8 mouse cellular contexts compared by ENCODE assay signal in the genomic region with DNA sequence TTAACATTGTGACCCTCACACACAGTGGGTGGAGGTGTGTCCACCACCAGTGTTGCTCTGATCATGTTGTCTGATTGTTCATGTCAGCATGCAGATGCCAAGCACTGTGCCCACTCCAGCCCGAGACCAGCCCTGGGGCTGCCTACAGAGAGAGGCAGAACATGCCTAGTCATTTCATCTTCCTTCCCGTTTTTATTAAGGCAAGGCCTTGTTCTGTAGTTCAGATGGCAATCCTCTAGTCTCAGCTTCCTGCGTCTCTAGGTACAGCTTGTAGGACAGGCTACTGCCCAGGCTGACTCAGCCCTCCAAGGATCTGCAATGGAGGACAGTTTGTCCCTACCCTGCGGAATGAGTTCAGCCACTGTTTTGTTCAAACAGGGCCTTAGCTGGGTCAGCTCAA. TPM values are rescaled to one million over a fixed set of nuclear protein-coding genes. Genes with fewer than 3 reads are reported as not detected.
DNase-seq lines count a peak whose midpoint lies in the region; ATAC-seq lines count a peak whose summit lies in the region.

No protein-coding gene starts in this region.

- H3K9me3 ChIP-seq in embryonic facial prominence, embryonic 15.5 days (replicated peaks), result no peaks in the 10 kb centered on the region
- peaks cover 3% of the 10 kb centered on the region; the same call in 1 of the 2 replicates for H3K9me3 ChIP-seq in hindbrain, embryonic 16.5 days (ENCODE audit: control insufficient read depth, low read length)

- no peak overlapping the region for H3K27ac ChIP-seq in embryonic facial prominence, embryonic 15.5 days (replicated peaks)
- peak overlapping the region; percentile 74 for H3K27ac ChIP-seq in hindbrain, embryonic 16.5 days (ENCODE audit: low read depth, low read length)

- H3K4me3 ChIP-seq in embryonic facial prominence, embryonic 15.5 days (replicated peaks), result no peak overlapping the region
- no peak overlapping the region for H3K4me3 ChIP-seq in hindbrain, embryonic 16.5 days (ENCODE audit: low read length)

- peak overlapping the region; percentile 35 for H3K4me2 ChIP-seq in embryonic facial prominence, embryonic 15.5 days (replicated peaks)
- H3K4me2 ChIP-seq in hindbrain, embryonic 16.5 days (ENCODE audit: low read length), result peak overlapping the region; percentile 37

- H3K9ac ChIP-seq in embryonic facial prominence, embryonic 15.5 days, result no peak overlapping the region
- peak overlapping the region; percentile 51 for H3K9ac ChIP-seq in hindbrain, embryonic 16.5 days (ENCODE audit: low read depth, low read length)

- no peak for ATAC-seq in CD4-positive, CD25-positive, alpha-beta regulatory T cell, adult 4 months
- ATAC-seq in embryonic facial prominence, embryonic 15.5 days (ENCODE audit: insufficient number of reproducible peaks, low FRiP score, low TSS enrichment, low read depth), result 0 out of 2 replicates have a peak, but pooled peaks have one; percentile 31
- ATAC-seq in hindbrain, embryonic 16.5 days, result peak; percentile 76
- peak; percentile 74 for ATAC-seq in megakaryocyte, adult 5-6 weeks (ENCODE audit: poor library complexity, severe bottlenecking)
- no peak for ATAC-seq in erythroid progenitor cell, adult 5-6 weeks (replicated peaks; ENCODE audit: low FRiP score, poor library complexity, severe bottlenecking)

- H3K4me1 ChIP-seq in embryonic facial prominence, embryonic 15.5 days, result no peaks in the 10 kb centered on the region
- H3K4me1 ChIP-seq in hindbrain, embryonic 16.5 days (ENCODE audit: control insufficient read depth, insufficient read depth, low read depth, low read length), result peaks cover 5% of the 10 kb centered on the region

- H3K27me3 ChIP-seq in embryonic facial prominence, embryonic 15.5 days, result peaks cover 17% of the 10 kb centered on the region
- H3K27me3 ChIP-seq in hindbrain, embryonic 16.5 days (replicated peaks; ENCODE audit: control insufficient read depth, insufficient read depth, low read length), result peaks cover 3% of the 10 kb centered on the region; the same call in 1 of the 2 replicates

- WGBS in embryonic facial prominence, embryonic 15.5 days, result 40% methylated on average over 4 of the region's 4 CpGs
- 28% methylated on average over 4 of the region's 4 CpGs for WGBS in hindbrain, embryonic 16.5 days

- DNase-seq in CD4-positive, CD25-positive, alpha-beta regulatory T cell, adult 2 months (ENCODE audit: low read depth, low spot score), result peak; percentile 6
- DNase-seq in 416B (ENCODE audit: low read depth), result peak; percentile 83
- DNase-seq in gastrocnemius, postnatal 25 days, result no peak

- H3K36me3 ChIP-seq in embryonic facial prominence, embryonic 15.5 days, result no peaks in the 10 kb centered on the region
- H3K36me3 ChIP-seq in hindbrain, embryonic 16.5 days (ENCODE audit: control insufficient read depth, insufficient read depth, low read length), result no peaks in the 10 kb centered on the region

RNA-seq across cellular contexts. Expression of a gene that starts 13.0 kb away (rescaled TPM):
- not detected for polyA plus RNA-seq in CD4-positive, CD25-positive, alpha-beta regulatory T cell, adult 4 months (2017; shearing (Covaris generic))
- polyA plus RNA-seq in embryonic facial prominence, embryonic 15.5 days (2015; fragmentation: Nextera tagmentation; extraction: Ambion mirVana), result not detected in 2 replicates
- 13.3 and 15.7 TPM in 2 replicates for polyA plus RNA-seq in hindbrain, embryonic 16.5 days (2015; fragmentation: Nextera tagmentation; extraction: Ambion mirVana)
- not detected in 2 replicates for total RNA-seq in megakaryocyte, adult 5-6 weeks (2015)
- not detected in 2 replicates for total RNA-seq in megakaryocyte, adult 5-6 weeks (2017)
- total RNA-seq in erythroid progenitor cell, adult 5-6 weeks (2015; ENCODE audit: low replicate concordance), result not detected in 2 replicates
- total RNA-seq in erythroid progenitor cell, adult 5-6 weeks (2017; ENCODE audit: low replicate concordance), result not detected in 2 replicates
- not detected for total RNA-seq in gastrocnemius, postnatal 25 days (2021)

RNA-seq across cellular contexts. Expression of a gene that starts 51.7 kb away (rescaled TPM):
- not detected for polyA plus RNA-seq in CD4-positive, CD25-positive, alpha-beta regulatory T cell, adult 4 months (2017; shearing (Covaris generic))
- polyA plus RNA-seq in embryonic facial prominence, embryonic 15.5 days (2015; fragmentation: Nextera tagmentation; extraction: Ambion mirVana), result 6.9 and 8.0 TPM in 2 replicates
- 36.0 and 38.2 TPM in 2 replicates for polyA plus RNA-seq in hindbrain, embryonic 16.5 days (2015; fragmentation: Nextera tagmentation; extraction: Ambion mirVana)
- total RNA-seq in megakaryocyte, adult 5-6 weeks (2015), result not detected in 2 replicates
- total RNA-seq in megakaryocyte, adult 5-6 weeks (2017), result not detected in 2 replicates
- total RNA-seq in erythroid progenitor cell, adult 5-6 weeks (2015; ENCODE audit: low replicate concordance), result not detected in 2 replicates
- not detected in 2 replicates for total RNA-seq in erythroid progenitor cell, adult 5-6 weeks (2017; ENCODE audit: low replicate concordance)
- total RNA-seq in gastrocnemius, postnatal 25 days (2021), result under 1 TPM in 1 of 2 experiments, not detected in 1; 0.28 TPM

Comparison
In these comparisons a context has a peak if more than half of its experiments do, and no peak if none do; other contexts are left out.
1. ATAC-seq: peak in embryonic facial prominence, embryonic 15.5 days (single experiment), hindbrain, embryonic 16.5 days (single experiment) and megakaryocyte, adult 5-6 weeks (single experiment); none in CD4-positive, CD25-positive, alpha-beta regulatory T cell, adult 4 months (single experiment) and erythroid progenitor cell, adult 5-6 weeks (single experiment).